Mouse (Mus musculus): ENCODE results near the gene Nup153. TPM values are rescaled to one million over a fixed set of nuclear protein-coding genes. Genes with fewer than 3 reads are reported as not detected.

The Nup153 gene
- polyA plus RNA-seq, 1 experiment from 2014 or later, result 25.9 TPM

GRCm38 (mm10) chr13:46736479-46736865 is 8.7 kb upstream of the Nup153 start:
- DNase-seq (ENCODE audit: low spot score), result no peak
- H3K27ac ChIP-seq, result no peak overlapping the region
- WGBS, result 3% methylated on average over 12 of the region's 12 CpGs
- no peak for ATAC-seq (ENCODE audit: low FRiP score)
- no peaks in the 10 kb centered on the region for H3K9me3 ChIP-seq (ENCODE audit: control insufficient read depth, low read length)
- H3K4me3 ChIP-seq (replicated peaks; ENCODE audit: low read length), result peak overlapping the region; percentile 26
- H3K36me3 ChIP-seq (replicated peaks; ENCODE audit: control insufficient read depth, insufficient read depth), result no peaks in the 10 kb centered on the region
- H3K4me2 ChIP-seq (replicated peaks), result peak overlapping the region; percentile 53
- H3K4me1 ChIP-seq (replicated peaks; ENCODE audit: control insufficient read depth, insufficient read depth, low read length), result peaks cover 5% of the 10 kb centered on the region; the same call in 1 of the 2 replicates
- H3K9ac ChIP-seq, result peak overlapping the region; percentile 8; the same call in 1 of the 2 replicates
- peaks cover 5% of the 10 kb centered on the region; the same call in 1 of the 2 replicates for H3K27me3 ChIP-seq (ENCODE audit: control insufficient read depth, insufficient read depth, low read length)

GRCm38 (mm10) chr13:46735808-46736478 is 8.2 kb upstream of the Nup153 start:
- H3K4me2 ChIP-seq (replicated peaks), result peak overlapping the region; percentile 53
- H3K36me3 ChIP-seq (replicated peaks; ENCODE audit: control insufficient read depth, insufficient read depth), result no peaks in the 10 kb centered on the region
- H3K27me3 ChIP-seq (ENCODE audit: control insufficient read depth, insufficient read depth, low read length), result peaks cover 5% of the 10 kb centered on the region; the same call in 1 of the 2 replicates
- no peak overlapping the region for H3K27ac ChIP-seq
- WGBS, result under 1% methylated on average over 20 of the region's 20 CpGs
- H3K9me3 ChIP-seq (ENCODE audit: control insufficient read depth, low read length), result no peaks in the 10 kb centered on the region
- ATAC-seq (ENCODE audit: low FRiP score) (no peak), DNase-seq (ENCODE audit: low spot score) (no peak)
- H3K4me3 ChIP-seq (replicated peaks; ENCODE audit: low read length), result peak overlapping the region; percentile 26
- H3K9ac ChIP-seq, result peak overlapping the region; percentile 8; the same call in 1 of the 2 replicates
- H3K4me1 ChIP-seq (replicated peaks; ENCODE audit: control insufficient read depth, insufficient read depth, low read length), result peaks cover 5% of the 10 kb centered on the region; the same call in 1 of the 2 replicates

- 48% methylated on average over 11 of the region's 11 CpGs for WGBS
- Histone ChIP-seq H3K36me3 (replicated peaks; ENCODE audit: control insufficient read depth, insufficient read depth) (no peaks in the 10 kb centered on the region), H3K27me3 (ENCODE audit: control insufficient read depth, insufficient read depth, low read length) (peaks cover 5% of the 10 kb centered on the region; the same call in 1 of the 2 replicates), H3K27ac (no peak overlapping the region), H3K4me2 (replicated peaks) (peak overlapping the region; percentile 53), H3K9me3 (ENCODE audit: control insufficient read depth, low read length) (no peaks in the 10 kb centered on the region), H3K4me3 (replicated peaks; ENCODE audit: low read length) (peak overlapping the region; percentile 26), H3K4me1 (replicated peaks; ENCODE audit: control insufficient read depth, insufficient read depth, low read length) (peaks cover 5% of the 10 kb centered on the region; the same call in 1 of the 2 replicates), H3K9ac (peak overlapping the region; percentile 8; the same call in 1 of the 2 replicates)
- no peak for DNase-seq (ENCODE audit: low spot score)
- no peak for ATAC-seq (ENCODE audit: low FRiP score)
Measured at GRCm38 (mm10) chr13:46735219-46735807, 7.6 kb upstream of the Nup153 start.

GRCm38 (mm10) chr13:46729998-46730397 is 2.3 kb upstream of the Nup153 start:
- ATAC-seq (ENCODE audit: low FRiP score), result no peak
- no peak overlapping the region for H3K4me3 ChIP-seq (replicated peaks; ENCODE audit: low read length)
- H3K9me3 ChIP-seq (ENCODE audit: control insufficient read depth, low read length), result no peaks in the 10 kb centered on the region
- no peak overlapping the region for H3K27ac ChIP-seq
- no peak overlapping the region for H3K9ac ChIP-seq
- WGBS, result 81% methylated on average over 2 of the region's 2 CpGs
- DNase-seq (ENCODE audit: low spot score), result no peak
- H3K4me1 ChIP-seq (replicated peaks; ENCODE audit: control insufficient read depth, insufficient read depth, low read length), result peaks cover 15% of the 10 kb centered on the region
- 0 out of 2 replicates have a peak, but pooled peaks cover 5% of the 10 kb centered on the region for H3K27me3 ChIP-seq (ENCODE audit: control insufficient read depth, insufficient read depth, low read length)
- no peak overlapping the region for H3K4me2 ChIP-seq (replicated peaks)
- no peaks in the 10 kb centered on the region for H3K36me3 ChIP-seq (replicated peaks; ENCODE audit: control insufficient read depth, insufficient read depth)

GRCm38 (mm10) chr13:46728411-46728810 is 671 bp upstream of the Nup153 start:
- H3K4me1 ChIP-seq (replicated peaks; ENCODE audit: control insufficient read depth, insufficient read depth, low read length), result peaks cover 23% of the 10 kb centered on the region
- peak overlapping the region; percentile 98 for H3K4me3 ChIP-seq (replicated peaks; ENCODE audit: low read length)
- H3K36me3 ChIP-seq (replicated peaks; ENCODE audit: control insufficient read depth, insufficient read depth), result no peaks in the 10 kb centered on the region
- H3K4me2 ChIP-seq (replicated peaks), result peak overlapping the region; percentile 67
- no peaks in the 10 kb centered on the region for H3K27me3 ChIP-seq (ENCODE audit: control insufficient read depth, insufficient read depth, low read length)
- H3K27ac ChIP-seq, result peak overlapping the region; percentile 89
- peak overlapping the region; percentile 82 for H3K9ac ChIP-seq
- WGBS, result 38% methylated on average over 5 of the region's 5 CpGs
- peak; percentile 9; the same call in 1 of the 2 replicates for ATAC-seq (ENCODE audit: low FRiP score)
- peak; percentile 39 for DNase-seq (ENCODE audit: low spot score)
- no peaks in the 10 kb centered on the region for H3K9me3 ChIP-seq (ENCODE audit: control insufficient read depth, low read length)

- Histone ChIP-seq H3K9me3 (ENCODE audit: control insufficient read depth, low read length) (no peaks in the 10 kb centered on the region), H3K9ac (peak overlapping the region; percentile 82), H3K4me1 (replicated peaks; ENCODE audit: control insufficient read depth, insufficient read depth, low read length) (peaks cover 23% of the 10 kb centered on the region), H3K4me2 (replicated peaks) (peak overlapping the region; percentile 91), H3K27ac (peak overlapping the region; percentile 89), H3K36me3 (replicated peaks; ENCODE audit: control insufficient read depth, insufficient read depth) (no peaks in the 10 kb centered on the region), H3K27me3 (ENCODE audit: control insufficient read depth, insufficient read depth, low read length) (no peaks in the 10 kb centered on the region), H3K4me3 (replicated peaks; ENCODE audit: low read length) (peak overlapping the region; percentile 98)
- ATAC-seq (ENCODE audit: low FRiP score) (peak; percentile 73), DNase-seq (ENCODE audit: low spot score) (no peak)
- WGBS, result under 1% methylated on average over 69 of the region's 85 CpGs
Measured at GRCm38 (mm10) chr13:46727038-46727836, 503 bp downstream of the Nup153 start.

- Histone ChIP-seq H3K4me3 (replicated peaks; ENCODE audit: low read length) (peak overlapping the region; percentile 98), H3K4me2 (replicated peaks) (peak overlapping the region; percentile 91), H3K27me3 (ENCODE audit: control insufficient read depth, insufficient read depth, low read length) (no peaks in the 10 kb centered on the region), H3K36me3 (replicated peaks; ENCODE audit: control insufficient read depth, insufficient read depth) (no peaks in the 10 kb centered on the region), H3K9me3 (ENCODE audit: control insufficient read depth, low read length) (no peaks in the 10 kb centered on the region), H3K4me1 (replicated peaks; ENCODE audit: control insufficient read depth, insufficient read depth, low read length) (peaks cover 23% of the 10 kb centered on the region), H3K27ac (peak overlapping the region; percentile 89), H3K9ac (peak overlapping the region; percentile 82)
- ATAC-seq (ENCODE audit: low FRiP score) (no peak), DNase-seq (ENCODE audit: low spot score) (no peak)
- WGBS, result under 1% methylated on average over 30 of the region's 30 CpGs
Measured at GRCm38 (mm10) chr13:46726288-46727037, 1.3 kb downstream of the Nup153 start.

GRCm38 (mm10) chr13:46725227-46725626 is 2.5 kb downstream of the Nup153 start:
- DNase-seq (ENCODE audit: low spot score) (no peak), ATAC-seq (ENCODE audit: low FRiP score) (no peak)
- 34% methylated on average over 2 of the region's 2 CpGs for WGBS
- H3K4me2 ChIP-seq (replicated peaks), result peak overlapping the region; percentile 91
- no peaks in the 10 kb centered on the region for H3K36me3 ChIP-seq (replicated peaks; ENCODE audit: control insufficient read depth, insufficient read depth)
- H3K9ac ChIP-seq, result no peak overlapping the region
- H3K9me3 ChIP-seq (ENCODE audit: control insufficient read depth, low read length), result no peaks in the 10 kb centered on the region
- no peak overlapping the region for H3K27ac ChIP-seq
- peaks cover 23% of the 10 kb centered on the region for H3K4me1 ChIP-seq (replicated peaks; ENCODE audit: control insufficient read depth, insufficient read depth, low read length)
- no peaks in the 10 kb centered on the region for H3K27me3 ChIP-seq (ENCODE audit: control insufficient read depth, insufficient read depth, low read length)
- H3K4me3 ChIP-seq (replicated peaks; ENCODE audit: low read length), result no peak overlapping the region
